Mouse (Mus musculus) C2C12 (cell line): ENCODE data around the gene Alms1. TPM values are rescaled to one million over a fixed set of nuclear protein-coding genes. Genes with fewer than 3 reads are reported as not detected.

Experiments
- H3K27me3 ChIP-seq: one replicate; pipeline ENCODE4 v1.6.1; 2011; ENCODE audit not compliant: control insufficient read depth, insufficient read depth, insufficient read length
- H3K36me3 ChIP-seq: one replicate; pipeline ENCODE4 v1.6.1; 2011; ENCODE audit not compliant: control insufficient read depth, insufficient read depth
- H3K4me3 ChIP-seq: one replicate; pipeline ENCODE4 v1.5.1; 2011; ENCODE audit warnings: mild to moderate bottlenecking, control low read depth; ENCODE audit not compliant: poor library complexity, insufficient read depth, severe bottlenecking
- H3K79me2 ChIP-seq: one replicate; pipeline ENCODE4 v1.6.1; 2011; ENCODE audit not compliant: control insufficient read depth, insufficient read depth
- H3K79me3 ChIP-seq: one replicate; pipeline ENCODE4 v1.6.1; 2011; ENCODE audit warnings: low read depth, control low read depth
- H3ac ChIP-seq: one replicate; pipeline ENCODE3; 2011; ENCODE audit warnings: low read depth; ENCODE audit not compliant: control insufficient read depth, insufficient read length
- CEBPB ChIP-seq: IDR thresholded peaks from one replicate; pipeline ENCODE4 v1.6.1; 2011; ENCODE audit warnings: low read depth, mild to moderate bottlenecking, control low read depth, moderate library complexity
- CTCF ChIP-seq: IDR thresholded peaks from one replicate; pipeline ENCODE4 v1.5.1; 2011; ENCODE audit not compliant: control insufficient read depth, insufficient read depth, insufficient read length
- FOSL1 ChIP-seq: IDR thresholded peaks from one replicate; pipeline ENCODE4 v1.8.0; 2011; ENCODE audit warnings: mild to moderate bottlenecking, low read length; ENCODE audit not compliant: poor library complexity, insufficient read depth, severe bottlenecking
- MAX ChIP-seq: IDR thresholded peaks from one replicate; pipeline ENCODE4 v1.6.1; 2011; ENCODE audit warnings: mild to moderate bottlenecking, control low read depth
- MYOD1 ChIP-seq: IDR thresholded peaks from one replicate; pipeline ENCODE4 v1.6.1; 2011; ENCODE audit warnings: low read depth; ENCODE audit not compliant: control insufficient read depth, insufficient read length
- MYOG ChIP-seq: IDR thresholded peaks from one replicate; pipeline ENCODE4 v1.6.1; 2011; ENCODE audit not compliant: control insufficient read depth, insufficient read length; ENCODE audit errors: extremely low read depth
- USF1 ChIP-seq: IDR thresholded peaks from one replicate; pipeline ENCODE4 v1.6.1; 2011; ENCODE audit warnings: low read depth, mild to moderate bottlenecking, control low read depth, moderate library complexity
- polyA plus RNA-seq: library from polyadenylated mRNA; unstranded; fragments of >200 nt; fragmentation: generic; extraction: Trizol; gene quantifications from one replicate; pipeline ENCODE4 v1.2.1, GENCODE M21; 2012; ENCODE audit warnings: missing spikeins

Gene Alms1
- polyA plus RNA-seq, 1 experiment: 1.4 TPM

DNA sequence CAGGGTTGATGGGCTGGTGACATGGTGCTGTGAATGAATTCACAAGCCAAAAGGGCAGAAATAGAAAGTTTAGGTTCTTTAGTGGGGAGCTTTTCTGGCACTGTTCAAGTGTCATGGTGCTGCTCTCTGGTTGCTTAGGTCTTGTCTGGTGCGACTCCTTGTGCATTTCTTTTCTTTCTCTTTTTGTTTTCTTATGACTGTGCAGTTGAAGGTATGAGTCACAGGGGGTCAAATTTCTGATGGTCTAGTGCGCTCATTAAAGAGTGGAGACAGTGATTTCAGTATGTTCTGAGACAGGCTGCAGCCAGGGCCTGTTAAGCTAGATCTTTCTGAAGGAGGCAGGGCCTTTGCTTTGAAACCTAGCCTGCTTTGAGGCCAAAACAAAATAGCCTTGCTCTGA, 2.8 kb downstream of the Alms1 start:
- Histone ChIP-seq H3ac (no peak overlapping the region), H3K4me3 (no peak overlapping the region), H3K79me2 (peaks cover 69% of the 10 kb centered on the region), H3K36me3 (no peaks in the 10 kb centered on the region), H3K79me3 (peaks cover 39% of the 10 kb centered on the region), H3K27me3 (no peaks in the 10 kb centered on the region)
- TF ChIP-seq FOSL1 (peak; percentile 50), MYOD1 (no peak)

DNA sequence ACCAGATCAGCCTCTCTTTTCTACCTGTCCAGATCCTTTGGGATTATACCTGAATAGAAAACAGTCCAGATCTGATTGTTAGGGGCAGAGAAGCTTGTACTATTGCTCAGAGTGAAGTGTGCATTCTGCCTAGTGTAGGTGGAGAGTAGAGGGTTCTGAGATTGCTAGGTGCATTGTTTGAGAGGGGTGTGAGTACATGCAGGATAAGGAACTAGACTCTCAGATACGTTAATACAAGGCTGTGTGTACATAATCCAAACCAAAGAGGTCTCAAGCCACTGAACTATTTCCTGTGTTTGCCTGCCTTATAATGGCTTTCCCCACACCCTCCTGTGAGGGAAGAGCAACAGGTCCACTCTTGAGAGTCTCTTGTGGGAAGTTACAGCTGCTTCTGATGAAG, 12.0 kb downstream of the Alms1 start:
- TF ChIP-seq MAX (no peak), CEBPB (no peak), USF1 (no peak), MYOG (no peak), CTCF (no peak), MYOD1 (no peak), FOSL1 (no peak)
- Histone ChIP-seq H3K4me3 (no peak overlapping the region), H3ac (no peak overlapping the region), H3K36me3 (peaks cover 14% of the 10 kb centered on the region), H3K79me2 (peaks cover 31% of the 10 kb centered on the region), H3K79me3 (peaks cover 13% of the 10 kb centered on the region), H3K27me3 (no peaks in the 10 kb centered on the region)

GRCm38 (mm10) chr6:85610511-85610910, 23.2 kb downstream of the Alms1 start:
- Histone ChIP-seq H3K36me3 (peaks cover 42% of the 10 kb centered on the region), H3K27me3 (no peaks in the 10 kb centered on the region), H3ac (no peak overlapping the region), H3K4me3 (no peak overlapping the region), H3K79me3 (no peaks in the 10 kb centered on the region), H3K79me2 (no peaks in the 10 kb centered on the region)
- no peak for TF ChIP-seq CEBPB
- TF ChIP-seq MYOD1: no peak
- TF ChIP-seq USF1: no peak
- no peak for TF ChIP-seq FOSL1
- TF ChIP-seq MYOG: no peak

DNA sequence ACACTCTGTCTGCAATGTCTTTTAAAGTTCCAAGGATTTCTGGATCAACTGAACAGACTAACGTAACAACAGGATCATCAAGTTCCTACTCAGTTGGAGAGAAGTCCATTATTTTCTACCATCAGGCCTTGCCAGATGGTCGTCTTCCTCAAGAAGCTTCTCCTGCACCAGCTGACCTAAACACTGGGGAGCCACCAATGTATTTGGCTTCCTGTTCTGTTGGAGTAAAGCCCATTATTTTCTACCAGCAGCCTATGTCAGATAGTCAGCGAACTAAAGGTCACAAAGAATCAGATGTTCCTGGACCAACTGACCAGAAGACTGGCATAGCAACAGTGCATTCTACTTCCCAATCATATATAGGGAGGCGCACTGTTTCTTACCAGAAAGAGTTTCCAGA, 33.5 kb downstream of the Alms1 start:
- no peaks in the 10 kb centered on the region for H3K79me3 ChIP-seq
- TF ChIP-seq CEBPB (no peak), MYOD1 (no peak), MYOG (no peak), MAX (no peak), FOSL1 (no peak), CTCF (no peak), USF1 (no peak)
- H3ac ChIP-seq: no peak overlapping the region
- no peaks in the 10 kb centered on the region for H3K27me3 ChIP-seq
- H3K4me3 ChIP-seq: no peak overlapping the region
- no peaks in the 10 kb centered on the region for H3K79me2 ChIP-seq
- H3K36me3 ChIP-seq: peaks cover 42% of the 10 kb centered on the region

- no peaks in the 10 kb centered on the region for H3K27me3 ChIP-seq
- no peak for TF ChIP-seq CTCF
- no peak for TF ChIP-seq MYOD1
- TF ChIP-seq USF1: no peak
- no peak for TF ChIP-seq CEBPB
- TF ChIP-seq MYOG: no peak
- TF ChIP-seq MAX: no peak
- TF ChIP-seq FOSL1: no peak
- peaks cover 38% of the 10 kb centered on the region for H3K36me3 ChIP-seq
- H3K79me2 ChIP-seq: no peaks in the 10 kb centered on the region
- H3K4me3 ChIP-seq: no peak overlapping the region
- no peak overlapping the region for H3ac ChIP-seq
- no peaks in the 10 kb centered on the region for H3K79me3 ChIP-seq
Observed at GRCm38 (mm10) chr6:85621600-85621999, 34.3 kb downstream of the Alms1 start.

DNA sequence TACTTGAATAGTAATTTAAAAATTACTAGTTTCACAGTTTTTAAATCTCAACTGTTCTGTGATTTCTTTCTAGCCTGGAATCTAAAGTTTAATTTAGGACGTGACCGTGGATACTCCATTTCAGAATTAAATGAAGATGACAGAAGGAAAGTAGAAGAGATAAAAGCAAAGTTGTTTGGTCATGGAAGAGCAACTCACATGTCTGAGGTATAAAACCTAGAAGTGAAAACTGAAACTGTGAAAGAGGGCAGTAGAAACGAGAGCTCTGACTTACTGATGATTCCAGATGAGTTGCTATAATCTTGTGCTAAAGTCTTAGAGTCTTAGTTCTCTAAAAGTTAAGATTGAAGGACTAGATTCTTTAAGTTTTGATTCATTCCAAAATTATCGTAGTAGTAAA, 37.2 kb downstream of the Alms1 start:
- Histone ChIP-seq H3K79me3 (no peaks in the 10 kb centered on the region), H3K27me3 (no peaks in the 10 kb centered on the region), H3K79me2 (no peaks in the 10 kb centered on the region), H3K4me3 (no peak overlapping the region), H3K36me3 (peaks cover 47% of the 10 kb centered on the region), H3ac (no peak overlapping the region)
- TF ChIP-seq CTCF: no peak
- no peak for TF ChIP-seq FOSL1
- TF ChIP-seq USF1: no peak
- no peak for TF ChIP-seq MYOG
- no peak for TF ChIP-seq MYOD1
